Mouse (Mus musculus) lung, postnatal 0 days (tissue): ENCODE measurements around the gene Phpt1.

Experiments
- CTCF ChIP-seq: IDR thresholded peaks from 2 replicates; pipeline ENCODE4 v1.5.1; 2016; ENCODE audit warnings: antibody characterized with exemption, mild to moderate bottlenecking
- EP300 ChIP-seq: IDR thresholded peaks from 2 replicates; pipeline ENCODE4 v1.6.1; 2016; ENCODE audit warnings: antibody characterized with exemption, mild to moderate bottlenecking, control low read depth

- no peak for TF ChIP-seq EP300
- 0 out of 2 replicates have a peak, but pooled peaks have one; percentile 7 for TF ChIP-seq CTCF
These were observed 28.8 kb downstream of the Phpt1 start for GRCm38 (mm10) chr2:25545996-25546810.
